Mouse (Mus musculus) liver, postnatal 0 days (tissue): ENCODE measurements around the gene Unk. TPM values are rescaled to one million over a fixed set of nuclear protein-coding genes. Genes with fewer than 3 reads are reported as not detected.
A peak's percentile ranks its signal among the peaks of the same experiment; 100 is the strongest.
"Not testable (repeated sequence)": the region's sequence is repeated elsewhere in the genome, so short reads cannot be mapped to it uniquely, and the experiment has no call there.

Experiments used
- ATAC-seq: fragments of 200-750 bp; cut with Nextera tagmentation; 2 replicates; pipeline ENCODE4 v1.8.0; 2017; ENCODE audit warnings: mild to moderate bottlenecking, moderate library complexity
- DNase-seq: peaks from one replicate; pipeline ENCODE4 v3.0.0-alpha.2; 2016
- H3K27ac ChIP-seq: fragments of 300-500 bp; sonication (generic); 2 replicates; pipeline ENCODE4 v1.5.1; 2014; ENCODE audit warnings: antibody characterized with exemption, moderate library complexity, mild to moderate bottlenecking, low read depth
- H3K27me3 ChIP-seq: fragments of 300-500 bp; sonication (generic); 2 replicates; pipeline ENCODE4 v1.6.1; 2014; ENCODE audit warnings: low read length, control low read depth, mixed read lengths; ENCODE audit not compliant: insufficient read depth
- H3K36me3 ChIP-seq: fragments of 300-500 bp; sonication (generic); replicated peaks from 2 replicates; pipeline ENCODE4 v1.6.1; 2014; ENCODE audit warnings: mild to moderate bottlenecking, control low read depth, low read length, moderate library complexity, mixed read lengths; ENCODE audit not compliant: insufficient read depth
- H3K4me1 ChIP-seq: fragments of 300-500 bp; sonication (generic); 2 replicates; pipeline ENCODE4 v1.6.1; 2014; ENCODE audit warnings: antibody characterized with exemption, mild to moderate bottlenecking, control low read depth; ENCODE audit not compliant: insufficient read depth
- H3K4me2 ChIP-seq: fragments of 300-500 bp; sonication (generic); 2 replicates; pipeline ENCODE4 v1.6.1; 2014; ENCODE audit warnings: low read depth, mild to moderate bottlenecking, low read length, moderate library complexity, mixed read lengths
- H3K4me3 ChIP-seq: fragments of 300-500 bp; sonication (generic); 2 replicates; pipeline ENCODE4 v1.5.1; 2014; ENCODE audit warnings: low read depth, low read length
- H3K9ac ChIP-seq: fragments of 300-500 bp; sonication (generic); replicated peaks from 2 replicates; pipeline ENCODE4 v1.6.1; 2014; ENCODE audit warnings: mild to moderate bottlenecking, moderate library complexity
- H3K9me3 ChIP-seq: fragments of 300-500 bp; sonication (generic); 2 replicates; pipeline ENCODE4 v1.6.1; 2016; ENCODE audit warnings: mild to moderate bottlenecking, control low read depth, low read length, mixed read lengths
- CTCF ChIP-seq: sonication (generic); IDR thresholded peaks from 2 replicates; pipeline ENCODE4 v1.5.1; 2016; ENCODE audit warnings: antibody characterized with exemption, low read depth
- EP300 ChIP-seq: IDR thresholded peaks from 2 replicates; pipeline ENCODE4 v1.6.1; 2016; ENCODE audit warnings: antibody characterized with exemption, low read depth, mild to moderate bottlenecking
- WGBS: fragments of 180-500 bp; shearing (Covaris S2); extraction: QIAGEN DNeasy Blood & Tissue Kit; methylation state at CpG from one replicate; pipeline ENCODE4 v1.1.7; 2014; ENCODE audit not compliant: insufficient replicate concordance; 5-methylcytosine and 5-hydroxymethylcytosine counted together
- polyA plus RNA-seq: library from polyadenylated mRNA; unstranded; fragments of >200 nt; fragmentation: Nextera tagmentation; extraction: Ambion mirVana; gene quantifications from 2 replicates; pipeline ENCODE4 v1.2.1, GENCODE M21; 2015

Unk gene
- polyA plus RNA-seq, 1 experiment from 2014 or later: 5.1 TPM

DNA sequence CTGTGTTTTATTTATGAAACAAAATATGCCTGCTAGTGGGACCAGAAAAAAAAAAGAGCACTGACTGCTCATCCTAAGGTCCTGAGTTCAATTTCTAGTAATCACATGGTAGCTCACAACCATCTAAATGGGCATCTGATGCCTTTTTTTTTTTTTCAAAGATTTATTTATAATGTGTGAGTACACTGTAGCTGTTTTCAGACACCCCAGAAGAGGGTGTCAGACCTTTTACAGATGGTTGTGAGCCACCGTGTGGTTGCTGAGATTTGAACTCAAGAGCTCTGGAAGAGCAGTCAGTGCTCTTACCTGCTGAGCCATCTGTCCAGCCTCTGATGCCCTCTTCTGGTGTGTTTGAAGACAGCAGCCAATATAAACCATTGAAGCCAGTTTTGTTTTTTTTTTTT is 9.6 kb upstream of the Unk start:
- ATAC-seq (peak; percentile 0; the same call in 1 of the 2 replicates), DNase-seq (no peak)
- H3K36me3 ChIP-seq: peaks cover 19% of the 10 kb centered on the region
- H3K9ac ChIP-seq: no peak overlapping the region
- H3K9me3 ChIP-seq: no peaks in the 10 kb centered on the region
- WGBS: 16% methylated on average over 1 of the region's 1 CpGs
- peak; percentile 41 for TF ChIP-seq CTCF
- no peak for TF ChIP-seq EP300
- H3K27me3 ChIP-seq: no peaks in the 10 kb centered on the region
- 0 out of 2 replicates have a peak, but pooled peaks cover 2% of the 10 kb centered on the region for H3K4me1 ChIP-seq
- H3K4me3 ChIP-seq: no peak overlapping the region
- 0 out of 2 replicates have a peak overlapping the region, but pooled peaks have one; percentile 53 for H3K27ac ChIP-seq
- no peak overlapping the region for H3K4me2 ChIP-seq

DNA sequence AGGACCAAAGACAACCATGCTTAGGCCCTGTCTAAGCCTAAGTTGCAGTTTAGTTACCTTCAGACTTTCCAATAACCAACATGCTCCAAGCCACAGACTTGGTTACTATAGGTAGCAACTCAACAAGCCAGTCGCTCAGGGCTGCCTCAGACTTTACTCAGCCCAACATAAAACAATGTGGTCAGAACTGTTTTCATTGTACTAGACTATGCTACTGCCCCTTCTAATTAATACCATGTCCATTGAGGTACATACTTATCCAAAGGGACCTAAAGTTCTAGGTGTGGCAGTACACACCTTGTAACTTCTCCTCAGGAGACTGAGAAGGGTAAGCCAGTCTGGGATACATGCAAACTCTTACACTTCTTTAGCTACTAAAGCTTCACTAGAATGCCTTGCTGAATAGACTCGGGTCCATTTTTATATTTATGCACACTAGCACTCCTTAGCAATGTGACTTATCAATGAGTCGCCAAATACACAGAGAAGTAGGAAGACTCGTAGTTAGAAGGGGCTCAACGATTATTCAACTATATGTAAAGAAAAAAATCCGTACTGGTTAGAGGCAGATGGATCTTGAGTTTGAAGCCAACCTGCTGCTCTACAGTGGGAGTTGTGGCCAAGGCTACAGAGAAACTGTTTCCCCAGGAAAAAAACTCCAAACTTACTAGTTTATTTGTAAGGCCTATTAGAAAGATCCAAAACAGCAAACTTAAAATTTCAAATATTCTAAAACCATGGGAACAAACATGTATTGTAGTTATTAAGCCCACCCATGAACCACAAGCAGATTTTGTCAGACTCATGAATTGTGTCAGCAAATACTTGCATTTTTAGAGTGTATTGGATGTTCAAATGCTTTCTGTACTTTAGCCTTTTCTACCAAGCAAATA is 8.5 kb upstream of the Unk start:
- peaks cover 19% of the 10 kb centered on the region for H3K36me3 ChIP-seq
- H3K4me1 ChIP-seq: 0 out of 2 replicates have a peak, but pooled peaks cover 2% of the 10 kb centered on the region
- ATAC-seq (no peak), DNase-seq (no peak)
- 72% methylated on average over 6 of the region's 6 CpGs for WGBS
- no peaks in the 10 kb centered on the region for H3K9me3 ChIP-seq
- peak overlapping the region; percentile 79 for H3K4me2 ChIP-seq
- peak overlapping the region; percentile 52 for H3K4me3 ChIP-seq
- no peak for TF ChIP-seq EP300
- no peak for TF ChIP-seq CTCF
- H3K27me3 ChIP-seq: no peaks in the 10 kb centered on the region
- H3K9ac ChIP-seq: peak overlapping the region; percentile 38
- peak overlapping the region; percentile 2; the same call in 1 of the 2 replicates for H3K27ac ChIP-seq

DNA sequence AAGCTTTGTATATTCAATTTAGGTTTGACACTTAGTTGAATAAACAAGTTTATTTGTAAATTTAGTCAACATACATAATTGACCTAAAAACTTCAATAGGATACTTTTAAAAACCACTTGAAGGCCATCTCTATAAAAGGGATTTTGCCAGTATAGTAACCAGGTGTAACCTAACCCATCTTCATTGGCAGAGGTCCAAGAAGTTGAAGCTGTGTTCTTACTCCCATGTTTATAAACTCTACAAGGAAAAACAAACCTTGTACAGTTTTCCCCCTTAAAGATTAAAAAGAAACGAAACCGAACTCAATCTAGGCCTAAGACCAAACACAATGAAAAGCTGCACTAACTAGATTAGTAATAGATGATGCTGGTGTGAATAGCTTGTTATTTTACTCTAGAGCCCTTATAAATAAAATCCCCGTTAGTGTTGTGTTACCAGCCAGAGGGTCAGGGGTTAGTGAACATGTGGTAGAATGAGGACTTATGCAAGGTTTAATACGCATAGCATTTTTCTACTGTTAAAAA is 7.8 kb upstream of the Unk start:
- Histone ChIP-seq H3K9me3 (no peaks in the 10 kb centered on the region), H3K27ac (peak overlapping the region; percentile 13; the same call in 1 of the 2 replicates), H3K36me3 (peaks cover 19% of the 10 kb centered on the region), H3K4me3 (peak overlapping the region; percentile 52), H3K27me3 (no peaks in the 10 kb centered on the region), H3K4me2 (peak overlapping the region; percentile 79), H3K9ac (peak overlapping the region; percentile 59), H3K4me1 (0 out of 2 replicates have a peak, but pooled peaks cover 2% of the 10 kb centered on the region)
- no peak for ATAC-seq
- DNase-seq: no peak
- TF ChIP-seq EP300 (no peak), CTCF (no peak)
- 70% methylated on average over 4 of the region's 4 CpGs for WGBS

DNA sequence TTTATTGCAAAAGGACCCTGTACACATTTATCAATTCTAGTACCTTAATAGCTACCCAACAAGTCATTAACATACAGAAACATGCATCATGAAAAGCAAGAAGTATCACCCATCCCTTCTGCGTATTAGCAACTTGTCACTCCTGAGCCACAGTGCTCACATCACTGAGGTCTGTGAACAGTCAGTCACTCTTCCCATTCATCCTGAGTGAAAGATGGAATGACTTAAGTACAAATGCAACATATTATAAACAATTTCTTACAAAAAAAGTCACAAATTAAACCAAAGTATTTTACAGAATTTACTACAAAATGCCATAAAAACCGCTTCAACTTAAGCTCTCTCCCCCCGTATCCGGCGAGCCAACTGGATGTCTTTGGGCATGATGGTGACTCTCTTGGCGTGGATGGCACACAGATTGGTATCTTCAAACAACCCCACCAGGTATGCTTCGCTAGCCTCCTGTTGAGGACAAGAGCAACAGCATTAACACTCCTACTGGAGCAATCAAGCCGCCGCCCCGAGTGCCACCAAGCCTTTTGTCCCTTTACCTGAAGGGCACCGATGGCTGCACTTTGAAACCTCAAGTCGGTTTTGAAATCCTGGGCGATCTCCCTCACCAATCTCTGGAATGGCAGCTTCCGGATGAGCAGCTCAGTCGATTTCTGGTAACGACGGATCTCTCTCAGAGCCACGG is 6.9 kb upstream of the Unk start:
- Histone ChIP-seq H3K4me2 (peak overlapping the region; percentile 63), H3K4me3 (peak overlapping the region; percentile 100), H3K27ac (peak overlapping the region; percentile 100), H3K36me3 (peaks cover 19% of the 10 kb centered on the region), H3K9ac (peak overlapping the region; percentile 100)
- H3K4me1 ChIP-seq, H3K27me3 ChIP-seq, H3K9me3 ChIP-seq, ATAC-seq: not testable (repeated sequence)
- 0 out of 2 replicates have a peak, but pooled peaks have one; percentile 27 for TF ChIP-seq EP300
- DNase-seq: peak; percentile 56
- 3% methylated on average over 18 of the region's 18 CpGs for WGBS

DNA sequence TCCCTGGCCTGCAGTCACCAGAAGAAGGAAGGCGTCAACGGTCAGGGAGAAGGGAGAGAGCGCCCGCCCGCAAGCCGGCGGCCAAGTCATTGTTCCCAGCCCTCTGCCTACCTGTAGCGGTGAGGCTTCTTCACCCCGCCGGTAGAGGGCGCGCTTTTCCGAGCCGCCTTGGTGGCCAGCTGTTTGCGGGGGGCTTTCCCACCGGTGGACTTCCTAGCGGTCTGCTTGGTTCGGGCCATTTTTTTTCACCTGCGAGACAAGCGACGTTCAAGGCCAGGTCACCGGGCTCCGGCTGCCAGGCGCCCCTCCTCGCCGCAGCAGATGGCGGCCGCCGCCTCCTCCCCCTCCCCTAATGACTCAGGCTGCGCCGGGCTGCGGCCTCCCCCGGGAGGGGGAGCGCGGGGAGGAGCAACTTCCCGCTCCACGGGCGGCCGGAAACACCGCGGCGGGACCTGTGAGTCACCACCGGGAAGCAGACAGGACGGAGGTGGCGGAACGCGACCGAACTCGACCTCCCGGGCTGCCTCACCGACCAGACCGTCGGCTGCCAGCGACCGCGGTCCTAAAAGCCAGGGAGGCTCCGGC is 6.3 kb upstream of the Unk start:
- WGBS: 0% methylated on average over 46 of the region's 57 CpGs
- peak overlapping the region; percentile 100 for H3K9ac ChIP-seq
- ATAC-seq: peak; percentile 43
- peaks cover 19% of the 10 kb centered on the region for H3K36me3 ChIP-seq
- H3K27me3 ChIP-seq: no peaks in the 10 kb centered on the region
- peak overlapping the region; percentile 63 for H3K4me2 ChIP-seq
- H3K4me1 ChIP-seq: peaks cover 6% of the 10 kb centered on the region; the same call in 1 of the 2 replicates
- no peaks in the 10 kb centered on the region for H3K9me3 ChIP-seq
- peak overlapping the region; percentile 100 for H3K27ac ChIP-seq
- TF ChIP-seq CTCF (peak; percentile 89), EP300 (no peak)
- peak; percentile 89 for DNase-seq
- H3K4me3 ChIP-seq: peak overlapping the region; percentile 100
